Mouse (Mus musculus) forebrain, embryonic 12.5 days (tissue): ENCODE measurements around the gene Dhrs1. TPM values are rescaled to one million over a fixed set of nuclear protein-coding genes. Genes with fewer than 3 reads are reported as not detected.

ENCODE experiments used
- ATAC-seq: fragments of 200-750 bp; cut with Nextera tagmentation; 2 replicates; pipeline ENCODE4 v1.8.0; 2017; ENCODE audit warnings: moderate TSS enrichment; ENCODE audit not compliant: low FRiP score
- H3K27ac ChIP-seq: fragments of 300-500 bp; sonication (generic); 2 replicates; pipeline ENCODE4 v1.5.1; 2016; ENCODE audit warnings: mild to moderate bottlenecking
- H3K27me3 ChIP-seq: fragments of 300-500 bp; sonication (generic); 2 replicates; pipeline ENCODE4 v1.6.1; 2016; ENCODE audit warnings: mild to moderate bottlenecking
- H3K36me3 ChIP-seq: fragments of 300-500 bp; sonication (generic); replicated peaks from 2 replicates; pipeline ENCODE4 v1.6.1; 2016; ENCODE audit warnings: mild to moderate bottlenecking
- H3K4me1 ChIP-seq: fragments of 300-500 bp; sonication (generic); 2 replicates; pipeline ENCODE4 v1.6.1; 2016
- H3K4me2 ChIP-seq: fragments of 300-500 bp; sonication (generic); 2 replicates; pipeline ENCODE4 v1.6.1; 2016; ENCODE audit warnings: mild to moderate bottlenecking, moderate library complexity
- H3K4me3 ChIP-seq: fragments of 300-500 bp; sonication (generic); replicated peaks from 2 replicates; pipeline ENCODE4 v1.5.1; 2016; ENCODE audit warnings: mild to moderate bottlenecking
- H3K9ac ChIP-seq: fragments of 300-500 bp; sonication (generic); 2 replicates; pipeline ENCODE4 v1.6.1; 2016; ENCODE audit warnings: mild to moderate bottlenecking
- H3K9me3 ChIP-seq: fragments of 300-500 bp; sonication (generic); 2 replicates; pipeline ENCODE4 v1.6.1; 2016
- WGBS: fragments of 180-500 bp; shearing (Covaris S2); methylation state at CpG from one replicate; pipeline ENCODE4 v1.1.7; 2016; 5-methylcytosine and 5-hydroxymethylcytosine counted together
- polyA plus RNA-seq: library from polyadenylated mRNA; unstranded; fragments of >200 nt; fragmentation: Nextera tagmentation; extraction: Ambion mirVana; gene quantifications from 2 replicates; pipeline ENCODE4 v1.2.1, GENCODE M21; 2016

The Dhrs1 gene
- polyA plus RNA-seq, 1 experiment from 2014 or later, result 74.1 TPM

GRCm38 (mm10) chr14:55758363-55758784 lies 12.9 kb upstream of the Dhrs1 start, which contains the start of gene Cideb:
Cideb (minus strand) TSS chr14:55758458.
- H3K4me3 ChIP-seq, result no peak within 1 kb of the TSS
- no peak within 1 kb of the TSS for H3K4me2 ChIP-seq
- H3K27ac ChIP-seq, result no peak within 1 kb of the TSS
- peaks cover 31% of the 10 kb centered on the region for H3K36me3 ChIP-seq
- H3K4me1 ChIP-seq, result peaks cover 13% of the 10 kb centered on the region
- H3K9ac ChIP-seq, result no peak within 1 kb of the TSS
- peaks cover 32% of the 10 kb centered on the region for H3K27me3 ChIP-seq
- 17% methylated on average over 8 of the region's 8 CpGs for WGBS
- H3K9me3 ChIP-seq, result no peaks in the 10 kb centered on the region
- no peak for ATAC-seq

- H3K9me3 ChIP-seq, result no peaks in the 10 kb centered on the region
- H3K4me1 ChIP-seq, result peaks cover 11% of the 10 kb centered on the region
- no peak overlapping the region for H3K9ac ChIP-seq
- 87% methylated on average over 6 of the region's 6 CpGs for WGBS
- no peak overlapping the region for H3K4me2 ChIP-seq
- H3K27me3 ChIP-seq, result peaks cover 24% of the 10 kb centered on the region
- H3K4me3 ChIP-seq, result no peak overlapping the region
- H3K36me3 ChIP-seq, result peaks cover 39% of the 10 kb centered on the region
- H3K27ac ChIP-seq, result no peak overlapping the region
- no peak for ATAC-seq
These were observed 12.1 kb upstream of the Dhrs1 start for GRCm38 (mm10) chr14:55757566-55757965.

GRCm38 (mm10) chr14:55747051-55747847 lies 1.8 kb upstream of the Dhrs1 start:
- ATAC-seq, result no peak
- peak overlapping the region; percentile 97 for H3K4me2 ChIP-seq
- H3K36me3 ChIP-seq, result peaks cover 35% of the 10 kb centered on the region
- H3K9me3 ChIP-seq, result no peaks in the 10 kb centered on the region
- H3K9ac ChIP-seq, result no peak overlapping the region
- no peaks in the 10 kb centered on the region for H3K27me3 ChIP-seq
- H3K27ac ChIP-seq, result no peak overlapping the region
- WGBS, result 93% methylated on average over 10 of the region's 10 CpGs
- peaks cover 33% of the 10 kb centered on the region for H3K4me1 ChIP-seq
- no peak overlapping the region; the same call in 1 of the 2 replicates for H3K4me3 ChIP-seq

- under 1% methylated on average over 31 of the region's 31 CpGs for WGBS
- H3K27ac ChIP-seq, result 0 out of 2 replicates have a peak overlapping the region, but pooled peaks have one; percentile 36
- H3K27me3 ChIP-seq, result no peaks in the 10 kb centered on the region
- H3K4me3 ChIP-seq, result peak overlapping the region; percentile 93
- H3K36me3 ChIP-seq, result peaks cover 26% of the 10 kb centered on the region
- H3K9me3 ChIP-seq, result no peaks in the 10 kb centered on the region
- peaks cover 33% of the 10 kb centered on the region for H3K4me1 ChIP-seq
- peak overlapping the region; percentile 97 for H3K4me2 ChIP-seq
- H3K9ac ChIP-seq, result peak overlapping the region; percentile 90
- no peak; the same call in 1 of the 2 replicates for ATAC-seq
These were observed 359 bp upstream of the Dhrs1 start for GRCm38 (mm10) chr14:55745861-55746237.

GRCm38 (mm10) chr14:55743711-55744110 lies 1.8 kb downstream of the Dhrs1 start:
- no peaks in the 10 kb centered on the region for H3K27me3 ChIP-seq
- H3K9me3 ChIP-seq, result no peaks in the 10 kb centered on the region
- H3K4me2 ChIP-seq, result peak overlapping the region; percentile 30
- WGBS, result 19% methylated on average over 10 of the region's 10 CpGs
- H3K9ac ChIP-seq, result no peak overlapping the region
- H3K27ac ChIP-seq, result no peak overlapping the region
- no peak overlapping the region for H3K4me3 ChIP-seq
- H3K4me1 ChIP-seq, result peaks cover 33% of the 10 kb centered on the region
- peaks cover 24% of the 10 kb centered on the region for H3K36me3 ChIP-seq
- ATAC-seq, result peak; percentile 70

GRCm38 (mm10) chr14:55737086-55737687 lies 8.3 kb downstream of the Dhrs1 start:
- H3K27me3 ChIP-seq, result no peaks in the 10 kb centered on the region
- no peak for ATAC-seq
- no peaks in the 10 kb centered on the region for H3K9me3 ChIP-seq
- H3K4me3 ChIP-seq, result no peak overlapping the region
- no peak overlapping the region for H3K27ac ChIP-seq
- no peak overlapping the region for H3K9ac ChIP-seq
- H3K36me3 ChIP-seq, result peaks cover 32% of the 10 kb centered on the region
- no peak overlapping the region for H3K4me2 ChIP-seq
- WGBS, result 90% methylated on average over 9 of the region's 9 CpGs
- no peaks in the 10 kb centered on the region for H3K4me1 ChIP-seq

GRCm38 (mm10) chr14:55735758-55736157 lies 9.7 kb downstream of the Dhrs1 start:
- no peaks in the 10 kb centered on the region for H3K4me1 ChIP-seq
- H3K9me3 ChIP-seq, result no peaks in the 10 kb centered on the region
- H3K27ac ChIP-seq, result no peak overlapping the region
- WGBS, result 84% methylated on average over 4 of the region's 4 CpGs
- ATAC-seq, result no peak
- H3K4me2 ChIP-seq, result no peak overlapping the region
- no peak overlapping the region for H3K9ac ChIP-seq
- H3K36me3 ChIP-seq, result peaks cover 26% of the 10 kb centered on the region
- H3K4me3 ChIP-seq, result no peak overlapping the region
- no peaks in the 10 kb centered on the region for H3K27me3 ChIP-seq

GRCm38 (mm10) chr14:55735334-55735733 lies 10.2 kb downstream of the Dhrs1 start:
- ATAC-seq, result no peak
- Histone ChIP-seq H3K4me1 (no peaks in the 10 kb centered on the region), H3K9me3 (no peaks in the 10 kb centered on the region), H3K27ac (no peak overlapping the region), H3K27me3 (no peaks in the 10 kb centered on the region), H3K4me3 (no peak overlapping the region), H3K9ac (no peak overlapping the region), H3K4me2 (no peak overlapping the region), H3K36me3 (peaks cover 22% of the 10 kb centered on the region)
- WGBS, result 75% methylated on average over 3 of the region's 3 CpGs

GRCm38 (mm10) chr14:55734869-55735268 lies 10.6 kb downstream of the Dhrs1 start:
- no peaks in the 10 kb centered on the region for H3K27me3 ChIP-seq
- no peaks in the 10 kb centered on the region for H3K4me1 ChIP-seq
- H3K4me3 ChIP-seq, result no peak overlapping the region
- H3K36me3 ChIP-seq, result peaks cover 17% of the 10 kb centered on the region
- no peak overlapping the region for H3K9ac ChIP-seq
- H3K27ac ChIP-seq, result no peak overlapping the region
- no peaks in the 10 kb centered on the region for H3K9me3 ChIP-seq
- 62% methylated on average over 7 of the region's 7 CpGs for WGBS
- ATAC-seq, result no peak
- H3K4me2 ChIP-seq, result no peak overlapping the region

GRCm38 (mm10) chr14:55733889-55734288 lies 11.6 kb downstream of the Dhrs1 start:
- no peak for ATAC-seq
- Histone ChIP-seq H3K4me1 (no peaks in the 10 kb centered on the region), H3K36me3 (peaks cover 11% of the 10 kb centered on the region), H3K9me3 (no peaks in the 10 kb centered on the region), H3K4me3 (no peak overlapping the region), H3K4me2 (no peak overlapping the region), H3K9ac (no peak overlapping the region), H3K27me3 (no peaks in the 10 kb centered on the region), H3K27ac (no peak overlapping the region)
- 77% methylated on average over 10 of the region's 10 CpGs for WGBS

GRCm38 (mm10) chr14:55730531-55731032 lies 14.9 kb downstream of the Dhrs1 start:
- no peaks in the 10 kb centered on the region for H3K27me3 ChIP-seq
- no peak for ATAC-seq
- no peak overlapping the region for H3K4me2 ChIP-seq
- no peaks in the 10 kb centered on the region for H3K36me3 ChIP-seq
- WGBS, result 84% methylated on average over 7 of the region's 7 CpGs
- H3K4me1 ChIP-seq, result no peaks in the 10 kb centered on the region
- H3K27ac ChIP-seq, result no peak overlapping the region
- H3K9ac ChIP-seq, result no peak overlapping the region
- no peak overlapping the region for H3K4me3 ChIP-seq
- H3K9me3 ChIP-seq, result no peaks in the 10 kb centered on the region

GRCm38 (mm10) chr14:55730116-55730515 lies 15.4 kb downstream of the Dhrs1 start:
- no peaks in the 10 kb centered on the region for H3K4me1 ChIP-seq
- 80% methylated on average over 7 of the region's 7 CpGs for WGBS
- no peak for ATAC-seq
- H3K36me3 ChIP-seq, result no peaks in the 10 kb centered on the region
- no peak overlapping the region for H3K9ac ChIP-seq
- no peak overlapping the region for H3K4me2 ChIP-seq
- H3K27me3 ChIP-seq, result no peaks in the 10 kb centered on the region
- H3K9me3 ChIP-seq, result no peaks in the 10 kb centered on the region
- no peak overlapping the region for H3K4me3 ChIP-seq
- no peak overlapping the region for H3K27ac ChIP-seq
